Mouse (Mus musculus) megakaryocyte-erythroid progenitor cell, adult 5 weeks (primary cell): Measurements from ENCODE around the gene Suco. TPM values are rescaled to one million over a fixed set of nuclear protein-coding genes. Genes with fewer than 3 reads are reported as not detected.

Source experiments
- polyA plus RNA-seq: library from polyadenylated mRNA; stranded (reverse); fragments of >175 nt; gene quantifications from 2 replicates; pipeline ENCODE4 v1.2.3, GENCODE M21; 2012

The Suco gene
- 6.3 and 9.9 TPM in 2 replicates for polyA plus RNA-seq

GRCm38 (mm10) chr1:161876553-161877447, at the start of gene Suco:
TSS of gene Suco (minus strand) at chr1:161876682.

GRCm38 (mm10) chr1:161788339-161788738, 88.1 kb downstream of the Suco start, which contains the start of gene Fasl:
TSS of gene Fasl (minus strand) at chr1:161788495.

Other genes starting within 250 kb of the Suco start
- 0.17 and 0.61 TPM in 2 replicates for gene Fasl, start 88.2 kb downstream of the Suco start, polyA plus RNA-seq
- 0.50 and 0.62 TPM in 2 replicates for gene Pigc, start 92.5 kb upstream of the Suco start, polyA plus RNA-seq
- not detected in 2 replicates for gene 4930558K02Rik, start 103.0 kb upstream of the Suco start, polyA plus RNA-seq